Mouse (Mus musculus) liver, postnatal 0 days (tissue): ENCODE data around the gene Myom1.

Source experiments
- CTCF ChIP-seq: sonication (generic); IDR thresholded peaks from 2 replicates; pipeline ENCODE4 v1.5.1; 2016; ENCODE audit warnings: antibody characterized with exemption, low read depth
- EP300 ChIP-seq: IDR thresholded peaks from 2 replicates; pipeline ENCODE4 v1.6.1; 2016; ENCODE audit warnings: antibody characterized with exemption, low read depth, mild to moderate bottlenecking

GRCm38 (mm10) chr17:71074386-71074785, 72.0 kb downstream of the Myom1 start:
- TF ChIP-seq CTCF (no peak), EP300 (no peak)
